In genomic region chr16:97060276-97060675, GRCm38 (mm10) we compare ENCODE assay signal across 22 mouse cellular contexts.
A peak's percentile ranks its signal among the peaks of the same experiment; 100 is the strongest.
DNase-seq lines count a peak whose midpoint lies in the region; ATAC-seq and TF ChIP-seq lines count a peak whose summit lies in the region.
"Had no signal": no experiment of that assay in that cellular context is flagged by ENCODE, and none has a peak within 500 bp of the region (broad histone marks: within the 10 kb centered on the region; RNA-seq: fewer than 3 reads in every experiment).

No protein-coding gene starts in this region.

- ATAC-seq in forebrain, embryonic 13.5 days: no peak; the same call in 1 of the 2 replicates
- no peak for ATAC-seq in forebrain, embryonic 11.5 days (replicated peaks; ENCODE audit: low FRiP score)
- no peak for ATAC-seq in heart, embryonic 11.5 days (replicated peaks; ENCODE audit: insufficient number of reproducible peaks, low FRiP score, low TSS enrichment)
- ATAC-seq: hindbrain, embryonic 16.5 days; inflammation-experienced regulatory T-cells, adult 6 months; intestine, postnatal 0 days had no signal

- no peaks in the 10 kb centered on the region for H3K27me3 ChIP-seq in forebrain, embryonic 13.5 days
- no peaks in the 10 kb centered on the region for H3K27me3 ChIP-seq in forebrain, embryonic 11.5 days (ENCODE audit: control insufficient read depth, insufficient read depth, low read length)
- no peaks in the 10 kb centered on the region for H3K27me3 ChIP-seq in heart, embryonic 11.5 days (ENCODE audit: control insufficient read depth, insufficient read depth, low read length)
- H3K27me3 ChIP-seq: heart, embryonic 12.5 days; hindbrain, embryonic 12.5 days had no signal

- no peak overlapping the region for H3K9ac ChIP-seq in forebrain, embryonic 13.5 days
- H3K9ac ChIP-seq in forebrain, embryonic 11.5 days (ENCODE audit: low read length): no peak overlapping the region
- no peak overlapping the region for H3K9ac ChIP-seq in heart, embryonic 11.5 days (ENCODE audit: low read depth, low read length)
- H3K9ac ChIP-seq: heart, embryonic 12.5 days; hindbrain, embryonic 12.5 days had no signal

- peak overlapping the region; percentile 44; the same call in 1 of the 2 replicates for H3K27ac ChIP-seq in forebrain, embryonic 13.5 days
- H3K27ac ChIP-seq in forebrain, embryonic 11.5 days (ENCODE audit: low read depth, low read length): no peak overlapping the region
- H3K27ac ChIP-seq in embryonic fibroblast, embryonic 13.5 days (ENCODE audit: insufficient read depth, low read length): peak overlapping the region; percentile 75; the same call in 1 of the 2 replicates
- H3K27ac ChIP-seq in heart, embryonic 11.5 days (ENCODE audit: low read depth, low read length): no peak overlapping the region
- H3K27ac ChIP-seq: embryonic facial prominence, embryonic 10.5 days; heart, adult 2 months; hindbrain, embryonic 12.5 days had no signal

- H3K4me1 ChIP-seq in forebrain, embryonic 13.5 days: 0 out of 2 replicates have a peak, but pooled peaks cover 5% of the 10 kb centered on the region
- no peaks in the 10 kb centered on the region for H3K4me1 ChIP-seq in forebrain, embryonic 11.5 days (replicated peaks; ENCODE audit: control insufficient read depth, insufficient read depth, low read length)
- H3K4me1 ChIP-seq in embryonic fibroblast, embryonic 13.5 days (ENCODE audit: control insufficient read depth, insufficient read depth, low read length): peaks cover 11% of the 10 kb centered on the region
- no peaks in the 10 kb centered on the region for H3K4me1 ChIP-seq in heart, embryonic 11.5 days (ENCODE audit: control insufficient read depth, insufficient read depth, low read length)
- H3K4me1 ChIP-seq: embryonic facial prominence, embryonic 10.5 days; heart, embryonic 12.5 days; hindbrain, embryonic 12.5 days had no signal

- no peaks in the 10 kb centered on the region for H3K9me3 ChIP-seq in forebrain, embryonic 13.5 days (replicated peaks)
- H3K9me3 ChIP-seq in forebrain, embryonic 11.5 days (ENCODE audit: control insufficient read depth, low read length): no peaks in the 10 kb centered on the region
- H3K9me3 ChIP-seq in heart, embryonic 11.5 days (replicated peaks; ENCODE audit: control insufficient read depth, low read length): no peaks in the 10 kb centered on the region
- H3K9me3 ChIP-seq: embryonic facial prominence, embryonic 10.5 days; heart, embryonic 12.5 days; hindbrain, embryonic 12.5 days had no signal

- no peak for DNase-seq in forebrain, embryonic 11.5 days (ENCODE audit: low spot score)
- peak; percentile 11 for DNase-seq in heart, adult 11 months
- no peak for DNase-seq in heart, postnatal 14 days
- DNase-seq in adrenal gland, postnatal 25 days: no peak
- DNase-seq: adrenal gland, adult 2 months; adrenal gland, postnatal 36 days; cerebellum, adult 18-20 months; cerebellum, adult 9-11 months; gastrocnemius, postnatal 10 days; heart, adult 2 months; heart, postnatal 36 days; kidney, adult 8-10 months had no signal

- no peak overlapping the region for H3K4me2 ChIP-seq in forebrain, embryonic 13.5 days
- H3K4me2 ChIP-seq in forebrain, embryonic 11.5 days (ENCODE audit: low read depth, low read length, severe bottlenecking): no peak overlapping the region
- no peak overlapping the region for H3K4me2 ChIP-seq in heart, embryonic 11.5 days
- H3K4me2 ChIP-seq: heart, embryonic 12.5 days; hindbrain, embryonic 12.5 days had no signal

- intact Hi-C loops in heart, postnatal 14 days (cut with DNase I): no loop called here

- no peak for TF ChIP-seq CTCF in embryonic fibroblast, embryonic 13.5 days (IDR thresholded peaks at IDR 0.05; ENCODE audit: borderline replicate concordance, insufficient read depth, low read length)

- 65% methylated on average over 4 of the region's 4 CpGs for WGBS in forebrain, embryonic 13.5 days
- 85% methylated on average over 4 of the region's 4 CpGs for WGBS in forebrain, embryonic 11.5 days
- 77% methylated on average over 4 of the region's 4 CpGs for WGBS in heart, embryonic 11.5 days (ENCODE audit: insufficient replicate concordance)

- TF ChIP-seq POLR2A in embryonic fibroblast, embryonic 13.5 days (IDR thresholded peaks at IDR 0.05; ENCODE audit: low read depth, low read length): no peak

- H3K4me3 ChIP-seq in forebrain, embryonic 13.5 days: no peak overlapping the region
- no peak overlapping the region for H3K4me3 ChIP-seq in forebrain, embryonic 11.5 days (ENCODE audit: low read depth, low read length)
- H3K4me3 ChIP-seq in embryonic fibroblast, embryonic 13.5 days (ENCODE audit: insufficient read depth, low read length): no peak overlapping the region
- no peak overlapping the region for H3K4me3 ChIP-seq in heart, embryonic 11.5 days (ENCODE audit: low read depth, low read length)
- H3K4me3 ChIP-seq: embryonic facial prominence, embryonic 10.5 days; erythroblast, embryonic 14.5 days; heart, adult 2 months; heart, embryonic 12.5 days; hindbrain, embryonic 12.5 days had no signal

- no peaks in the 10 kb centered on the region for H3K36me3 ChIP-seq in forebrain, embryonic 13.5 days (ENCODE audit: poor library complexity, severe bottlenecking)
- no peaks in the 10 kb centered on the region for H3K36me3 ChIP-seq in forebrain, embryonic 11.5 days (ENCODE audit: control insufficient read depth, insufficient read depth, low read length)
- H3K36me3 ChIP-seq in heart, embryonic 11.5 days (ENCODE audit: control insufficient read depth, insufficient read depth, low read length): no peaks in the 10 kb centered on the region
- H3K36me3 ChIP-seq: embryonic facial prominence, embryonic 10.5 days; heart, embryonic 12.5 days; hindbrain, embryonic 12.5 days had no signal

Comparison
In these comparisons a context has a peak if more than half of its experiments do, and no peak if none do; other contexts are left out.
1. H3K27ac ChIP-seq: peak in forebrain, embryonic 13.5 days (single experiment) and embryonic fibroblast, embryonic 13.5 days (single experiment); none in forebrain, embryonic 11.5 days (single experiment) and heart, embryonic 11.5 days (single experiment).